Mouse (Mus musculus): ENCODE data around the gene Tsc22d4. TPM values are rescaled to one million over a fixed set of nuclear protein-coding genes. Genes with fewer than 3 reads are reported as not detected.
"Not testable (repeated sequence)": the region's sequence is repeated elsewhere in the genome, so short reads cannot be mapped to it uniquely, and the experiment has no call there.

Tsc22d4 gene
- polyA plus RNA-seq, 1 experiment from 2014 or later: 62.9 TPM

DNA sequence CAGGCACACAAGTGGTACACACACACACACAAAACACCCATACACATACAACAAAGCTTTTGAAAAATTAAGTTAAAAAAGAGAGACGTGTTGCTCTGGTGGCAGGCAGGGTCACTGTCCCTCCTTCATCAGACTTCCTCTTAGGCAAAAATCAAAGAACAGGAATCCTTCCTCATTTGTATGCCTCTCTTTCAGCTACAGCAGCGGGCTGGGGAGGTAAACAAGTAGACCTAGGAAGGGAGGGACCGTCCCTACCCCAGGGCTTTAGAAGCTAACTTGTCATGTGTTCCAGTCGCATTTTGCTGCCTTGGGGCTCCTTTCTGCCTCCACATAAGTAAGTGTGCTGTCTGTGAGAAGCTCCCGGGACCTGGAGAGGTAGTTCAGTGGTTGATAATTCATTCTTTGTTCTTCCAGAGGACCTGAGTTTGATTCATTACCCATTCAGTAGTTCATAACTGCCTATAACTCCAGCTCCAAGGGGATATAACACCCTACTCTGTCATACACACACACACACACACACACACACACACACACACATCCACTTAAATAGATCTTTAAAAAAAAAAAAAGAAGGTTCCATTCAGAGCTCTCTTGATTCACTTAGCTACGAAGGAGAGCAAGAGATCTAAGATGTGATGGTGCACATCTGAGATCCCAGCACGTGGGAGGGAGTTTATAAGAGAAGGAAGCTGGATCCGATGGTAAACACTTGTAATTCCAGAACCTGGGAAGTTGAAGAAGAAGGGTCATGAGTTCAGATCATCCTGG is 27.3 kb upstream of the Tsc22d4 start:
- Histone ChIP-seq H3K4me1 (ENCODE audit: control insufficient read depth, insufficient read depth, low read length) (no peaks in the 10 kb centered on the region), H3K4me3 (ENCODE audit: low read depth, low read length) (no peak overlapping the region), H3K9ac (ENCODE audit: low read length) (no peak overlapping the region), H3K9me3 (ENCODE audit: control insufficient read depth, low read length) (no peaks in the 10 kb centered on the region), H3K27me3 (ENCODE audit: control insufficient read depth, insufficient read depth, low read length) (no peaks in the 10 kb centered on the region), H3K36me3 (ENCODE audit: control insufficient read depth, insufficient read depth, low read length) (no peaks in the 10 kb centered on the region), H3K27ac (ENCODE audit: low read depth, low read length) (no peak overlapping the region), H3K4me2 (no peak overlapping the region)
- 73% methylated on average over 8 of the region's 8 CpGs for WGBS
- ATAC-seq (ENCODE audit: low FRiP score): no peak
- DNase-seq (ENCODE audit: low spot score, missing footprints): no peak

DNA sequence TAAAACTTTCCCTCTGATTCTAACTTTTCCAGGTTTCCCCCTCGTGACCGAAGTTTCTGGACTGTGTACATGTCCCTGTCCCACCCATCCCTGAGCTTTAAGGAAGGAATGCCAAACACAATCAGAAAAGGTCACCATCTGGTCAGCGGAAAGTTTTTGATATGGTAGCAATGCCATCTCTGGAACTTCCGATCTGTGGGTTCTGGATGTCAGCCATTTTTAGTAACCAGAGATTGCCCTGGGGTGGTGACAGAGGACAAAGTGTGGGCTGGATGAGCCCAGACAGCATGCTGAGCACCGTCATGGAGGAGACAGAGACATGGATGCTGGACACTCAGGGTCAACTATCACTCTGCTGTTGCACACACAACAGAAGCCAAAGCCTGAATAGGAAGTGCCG is 26.4 kb upstream of the Tsc22d4 start:
- Histone ChIP-seq H3K27me3 (ENCODE audit: control insufficient read depth, insufficient read depth, low read length) (no peaks in the 10 kb centered on the region), H3K4me2 (no peak overlapping the region), H3K4me1 (ENCODE audit: control insufficient read depth, insufficient read depth, low read length) (no peaks in the 10 kb centered on the region), H3K9ac (ENCODE audit: low read length) (no peak overlapping the region), H3K36me3 (ENCODE audit: control insufficient read depth, insufficient read depth, low read length) (no peaks in the 10 kb centered on the region), H3K9me3 (ENCODE audit: control insufficient read depth, low read length) (no peaks in the 10 kb centered on the region), H3K4me3 (ENCODE audit: low read depth, low read length) (no peak overlapping the region), H3K27ac (ENCODE audit: low read depth, low read length) (no peak overlapping the region)
- ATAC-seq (ENCODE audit: low FRiP score) (no peak), DNase-seq (ENCODE audit: low spot score, missing footprints) (no peak)
- 91% methylated on average over 6 of the region's 6 CpGs for WGBS

DNA sequence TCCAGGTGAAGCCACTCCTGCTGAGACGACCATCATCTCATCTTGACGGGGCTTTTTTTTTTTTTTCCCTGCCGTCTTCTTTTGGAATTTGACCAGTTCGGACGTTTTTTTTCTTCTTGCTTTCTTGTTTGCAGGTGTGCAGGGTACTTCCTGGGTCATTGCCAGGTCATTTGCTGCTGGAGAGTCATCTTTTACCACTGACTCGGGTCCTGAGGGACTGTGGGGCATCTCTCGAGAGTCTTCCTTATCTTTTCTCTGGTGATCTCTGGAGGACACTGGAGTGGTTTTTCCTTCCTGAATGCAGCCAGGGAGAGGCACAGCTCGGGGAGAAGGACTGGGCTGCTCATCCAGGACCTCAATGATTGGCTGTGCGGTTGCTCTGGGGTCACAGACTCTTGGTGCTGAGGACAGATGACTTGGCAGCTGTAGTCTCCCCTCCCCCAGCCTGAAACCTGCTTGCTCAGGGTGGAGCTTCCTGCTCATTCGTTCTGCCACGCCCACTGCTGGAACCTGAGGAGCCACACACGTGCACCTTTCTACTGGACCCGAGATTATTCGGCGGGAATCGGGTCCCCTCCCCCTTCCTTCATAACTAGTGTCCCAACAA is 24.9 kb upstream of the Tsc22d4 start:
- H3K27ac ChIP-seq (ENCODE audit: low read depth, low read length); ATAC-seq (ENCODE audit: low FRiP score); H3K9ac ChIP-seq (ENCODE audit: low read length); H3K27me3 ChIP-seq (ENCODE audit: control insufficient read depth, insufficient read depth, low read length); H3K36me3 ChIP-seq (ENCODE audit: control insufficient read depth, insufficient read depth, low read length); H3K4me1 ChIP-seq (ENCODE audit: control insufficient read depth, insufficient read depth, low read length); H3K4me2 ChIP-seq; DNase-seq (ENCODE audit: low spot score, missing footprints); H3K4me3 ChIP-seq (ENCODE audit: low read depth, low read length); H3K9me3 ChIP-seq (ENCODE audit: control insufficient read depth, low read length): not testable (repeated sequence)
- WGBS: 37% methylated on average over 9 of the region's 16 CpGs

DNA sequence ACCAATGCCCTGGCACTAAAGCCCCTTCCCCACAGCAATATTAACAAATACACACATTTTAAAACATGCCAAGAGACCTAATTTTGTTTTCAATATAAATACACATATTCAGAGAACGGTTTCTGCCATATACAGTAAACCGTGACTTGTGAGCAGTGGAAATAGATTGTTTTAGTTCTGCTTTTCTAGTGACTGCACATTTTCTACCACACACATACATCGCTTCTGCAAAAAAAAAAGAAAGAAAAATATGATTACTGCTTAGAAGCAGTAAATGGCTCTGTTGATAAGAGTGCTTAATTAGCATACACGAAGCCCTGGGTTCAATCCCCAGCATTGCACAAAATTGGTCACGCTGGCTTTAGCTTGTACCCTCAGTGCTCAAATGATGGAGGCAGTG is 21.7 kb upstream of the Tsc22d4 start:
- DNase-seq (ENCODE audit: low spot score, missing footprints): no peak
- Histone ChIP-seq H3K9me3 (ENCODE audit: control insufficient read depth, low read length) (no peaks in the 10 kb centered on the region), H3K4me1 (ENCODE audit: control insufficient read depth, insufficient read depth, low read length) (no peaks in the 10 kb centered on the region), H3K27ac (ENCODE audit: low read depth, low read length) (no peak overlapping the region), H3K36me3 (ENCODE audit: control insufficient read depth, insufficient read depth, low read length) (no peaks in the 10 kb centered on the region), H3K4me3 (ENCODE audit: low read depth, low read length) (no peak overlapping the region), H3K9ac (ENCODE audit: low read length) (no peak overlapping the region), H3K27me3 (ENCODE audit: control insufficient read depth, insufficient read depth, low read length) (no peaks in the 10 kb centered on the region), H3K4me2 (no peak overlapping the region)
- ATAC-seq (ENCODE audit: low FRiP score): no peak
- 87% methylated on average over 5 of the region's 5 CpGs for WGBS

DNA sequence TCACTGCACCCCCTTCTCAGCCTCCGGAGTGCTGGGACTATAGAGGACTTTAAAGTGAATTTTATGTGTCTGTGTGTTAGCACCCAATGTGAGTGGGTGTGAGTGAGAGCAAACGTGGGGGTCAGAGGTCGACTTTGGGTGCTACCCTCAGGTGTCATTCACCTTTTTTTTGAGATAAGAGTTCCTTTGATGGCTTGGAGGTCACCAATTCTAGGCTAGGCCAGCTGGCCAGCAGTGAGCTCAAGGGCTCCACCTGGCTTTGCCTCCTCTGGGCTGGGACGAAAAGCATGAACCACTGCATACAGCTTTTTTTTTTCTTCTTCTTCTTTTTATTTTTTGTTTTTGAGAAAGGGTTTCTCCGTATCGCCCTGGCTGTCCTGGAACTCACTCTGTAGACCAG is 18.8 kb upstream of the Tsc22d4 start:
- Histone ChIP-seq H3K36me3 (ENCODE audit: control insufficient read depth, insufficient read depth, low read length) (no peaks in the 10 kb centered on the region), H3K9me3 (ENCODE audit: control insufficient read depth, low read length) (no peaks in the 10 kb centered on the region), H3K4me1 (ENCODE audit: control insufficient read depth, insufficient read depth, low read length) (peaks cover 4% of the 10 kb centered on the region), H3K27me3 (ENCODE audit: control insufficient read depth, insufficient read depth, low read length) (no peaks in the 10 kb centered on the region), H3K4me2 (no peak overlapping the region), H3K9ac (ENCODE audit: low read length) (no peak overlapping the region), H3K4me3 (ENCODE audit: low read depth, low read length) (no peak overlapping the region), H3K27ac (ENCODE audit: low read depth, low read length) (no peak overlapping the region)
- WGBS: 78% methylated on average over 6 of the region's 6 CpGs
- DNase-seq (ENCODE audit: low spot score, missing footprints) (no peak), ATAC-seq (ENCODE audit: low FRiP score) (no peak)

DNA sequence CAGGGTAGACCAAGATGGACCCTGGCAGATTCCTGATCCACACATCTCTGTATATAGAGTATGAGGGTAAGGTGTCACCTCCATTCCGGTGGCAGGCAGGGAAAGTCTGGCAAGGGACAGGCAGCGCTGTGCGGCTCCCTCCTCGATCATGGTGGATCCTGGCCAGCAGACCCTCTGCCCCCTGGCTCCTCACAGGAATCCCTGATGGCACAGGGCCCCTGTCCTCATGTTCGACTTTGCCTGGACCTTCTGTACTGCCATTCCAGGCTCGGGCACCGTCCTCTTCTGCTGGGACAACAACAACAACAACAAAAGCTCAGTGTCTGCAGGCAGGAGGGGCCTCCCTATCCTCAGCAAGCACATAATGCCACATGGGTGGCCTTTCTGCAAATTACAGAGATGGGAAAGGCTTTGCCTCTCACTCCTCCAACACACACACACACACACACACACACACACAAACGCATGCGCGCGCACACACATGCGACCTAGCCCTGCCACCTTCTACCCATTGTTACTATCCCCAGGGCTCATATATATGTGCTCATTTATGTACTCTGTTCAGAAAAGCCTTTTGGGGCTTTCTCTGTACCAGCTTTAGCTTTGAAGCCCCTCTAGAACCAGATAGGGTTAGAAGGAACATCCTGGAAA is 11.8 kb upstream of the Tsc22d4 start:
- ATAC-seq (ENCODE audit: low FRiP score) (peak; percentile 75), DNase-seq (ENCODE audit: low spot score, missing footprints) (peak; percentile 95)
- Histone ChIP-seq H3K27me3 (ENCODE audit: control insufficient read depth, insufficient read depth, low read length) (no peaks in the 10 kb centered on the region), H3K4me1 (ENCODE audit: control insufficient read depth, insufficient read depth, low read length) (peaks cover 46% of the 10 kb centered on the region), H3K9ac (ENCODE audit: low read length) (peak overlapping the region; percentile 59), H3K36me3 (ENCODE audit: control insufficient read depth, insufficient read depth, low read length) (peaks cover 7% of the 10 kb centered on the region; the same call in 1 of the 2 replicates), H3K27ac (ENCODE audit: low read depth, low read length) (peak overlapping the region; percentile 97), H3K9me3 (ENCODE audit: control insufficient read depth, low read length) (no peaks in the 10 kb centered on the region), H3K4me3 (ENCODE audit: low read depth, low read length) (peak overlapping the region; percentile 15; the same call in 1 of the 2 replicates), H3K4me2 (peak overlapping the region; percentile 42)
- 46% methylated on average over 12 of the region's 12 CpGs for WGBS

DNA sequence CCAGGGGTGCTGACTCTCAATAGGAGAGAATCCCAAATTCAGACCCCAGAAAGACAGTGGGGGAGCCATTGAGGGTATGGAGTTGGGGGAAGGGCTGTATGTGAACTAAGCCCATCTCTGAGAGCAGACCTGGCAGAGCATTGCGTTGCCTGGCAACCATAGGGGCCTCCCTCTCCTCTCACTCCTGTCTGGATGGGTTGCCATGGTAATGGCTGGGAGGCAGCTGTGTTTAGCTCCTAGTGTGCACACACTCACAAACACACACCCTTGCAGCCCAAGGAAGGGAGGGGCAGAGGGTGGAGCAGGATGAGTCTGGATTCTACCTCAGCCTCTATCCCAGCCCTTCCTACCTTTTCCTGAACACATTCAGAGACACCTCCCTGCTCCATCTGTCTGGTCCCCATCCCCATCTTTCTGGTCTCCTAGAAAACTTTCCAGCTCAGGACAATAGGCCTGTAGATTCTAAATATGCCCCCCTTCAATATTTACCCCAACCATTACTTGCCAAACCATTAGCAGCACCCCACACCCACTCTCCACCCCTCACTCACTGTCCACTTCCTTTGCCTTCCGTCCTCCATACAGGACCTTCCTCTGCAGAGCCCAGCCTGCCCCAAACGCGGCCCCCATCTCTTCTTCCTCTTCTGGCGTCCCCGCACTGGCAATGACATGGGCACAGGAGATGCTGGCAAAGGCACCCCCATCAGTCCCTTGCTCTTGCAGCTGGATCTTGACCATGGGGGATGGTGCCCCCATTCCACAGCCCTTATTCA is 11.1 kb upstream of the Tsc22d4 start:
- DNase-seq (ENCODE audit: low spot score, missing footprints) (peak; percentile 98), ATAC-seq (ENCODE audit: low FRiP score) (peak; percentile 97)
- H3K4me2 ChIP-seq: peak overlapping the region; percentile 42
- 66% methylated on average over 6 of the region's 6 CpGs for WGBS
- peak overlapping the region; percentile 15; the same call in 1 of the 2 replicates for H3K4me3 ChIP-seq (ENCODE audit: low read depth, low read length)
- no peaks in the 10 kb centered on the region for H3K9me3 ChIP-seq (ENCODE audit: control insufficient read depth, low read length)
- peak overlapping the region; percentile 97 for H3K27ac ChIP-seq (ENCODE audit: low read depth, low read length)
- no peaks in the 10 kb centered on the region for H3K27me3 ChIP-seq (ENCODE audit: control insufficient read depth, insufficient read depth, low read length)
- H3K9ac ChIP-seq (ENCODE audit: low read length): peak overlapping the region; percentile 59
- peaks cover 53% of the 10 kb centered on the region for H3K4me1 ChIP-seq (ENCODE audit: control insufficient read depth, insufficient read depth, low read length)
- peaks cover 7% of the 10 kb centered on the region; the same call in 1 of the 2 replicates for H3K36me3 ChIP-seq (ENCODE audit: control insufficient read depth, insufficient read depth, low read length)

DNA sequence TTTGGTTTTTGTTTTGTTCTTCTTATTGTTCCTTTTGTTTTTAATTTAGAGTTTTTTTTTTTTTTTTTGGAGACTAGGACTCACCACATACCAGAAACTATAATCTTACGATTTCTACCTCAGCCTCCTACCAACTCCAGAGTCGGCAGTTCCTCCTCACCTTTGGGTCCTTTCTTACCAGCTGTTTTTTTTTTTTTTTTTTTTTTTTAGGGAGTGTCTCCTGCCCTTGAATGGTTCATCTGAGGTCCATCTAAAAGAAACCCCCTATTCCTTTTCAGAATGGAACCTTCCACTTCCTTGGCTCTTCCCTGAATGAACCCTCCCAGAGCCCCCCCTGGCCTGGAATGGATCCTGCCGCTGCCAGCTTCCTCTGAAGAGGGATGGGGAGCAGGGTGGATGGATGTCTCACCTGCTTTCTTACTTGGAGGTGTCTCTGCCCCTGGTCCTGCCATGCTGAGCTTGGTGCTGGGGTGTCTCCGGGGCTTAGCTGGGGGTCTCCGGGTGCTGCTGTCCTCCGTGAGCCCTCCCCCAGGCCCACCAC is 8.1 kb upstream of the Tsc22d4 start:
- no peak for ATAC-seq (ENCODE audit: low FRiP score)
- no peak overlapping the region for H3K27ac ChIP-seq (ENCODE audit: low read depth, low read length)
- 86% methylated on average over 6 of the region's 6 CpGs for WGBS
- no peak overlapping the region; the same call in 1 of the 2 replicates for H3K9ac ChIP-seq (ENCODE audit: low read length)
- no peak overlapping the region for H3K4me3 ChIP-seq (ENCODE audit: low read depth, low read length)
- H3K4me1 ChIP-seq (ENCODE audit: control insufficient read depth, insufficient read depth, low read length): peaks cover 61% of the 10 kb centered on the region
- peaks cover 7% of the 10 kb centered on the region; the same call in 1 of the 2 replicates for H3K36me3 ChIP-seq (ENCODE audit: control insufficient read depth, insufficient read depth, low read length)
- no peak for DNase-seq (ENCODE audit: low spot score, missing footprints)
- H3K9me3 ChIP-seq (ENCODE audit: control insufficient read depth, low read length): no peaks in the 10 kb centered on the region
- no peaks in the 10 kb centered on the region for H3K27me3 ChIP-seq (ENCODE audit: control insufficient read depth, insufficient read depth, low read length)
- no peak overlapping the region for H3K4me2 ChIP-seq
